Mouse (Mus musculus) retina, adult 2 months (tissue): ENCODE data around the gene Sit1.
A peak's percentile ranks its signal among the peaks of the same experiment; 100 is the strongest.

ENCODE experiments used
- DNase-seq: peaks from one replicate; pipeline ENCODE4 v3.0.0-alpha.2; 2012; ENCODE audit warnings: low read depth, low spot score

Sit1 gene

DNA sequence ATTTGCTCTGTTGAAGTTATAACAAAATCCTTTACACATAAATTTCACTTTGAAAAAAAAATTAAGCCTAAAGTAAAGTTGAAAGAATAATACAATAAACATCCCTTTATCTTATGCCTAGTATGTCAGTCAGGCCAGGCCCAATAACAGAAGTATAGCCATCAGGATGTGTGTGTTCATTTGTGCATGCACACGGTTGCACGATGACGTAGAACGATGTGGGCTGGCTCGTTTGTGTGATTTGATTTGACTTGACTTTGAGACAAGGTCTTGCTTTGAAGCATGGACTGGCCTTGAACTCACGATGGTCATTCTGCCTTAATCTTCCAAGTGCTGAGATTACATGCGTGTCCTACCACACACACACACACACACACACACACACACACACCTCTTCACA, 16.7 kb downstream of the Sit1 start:
- no peak for DNase-seq

DNA sequence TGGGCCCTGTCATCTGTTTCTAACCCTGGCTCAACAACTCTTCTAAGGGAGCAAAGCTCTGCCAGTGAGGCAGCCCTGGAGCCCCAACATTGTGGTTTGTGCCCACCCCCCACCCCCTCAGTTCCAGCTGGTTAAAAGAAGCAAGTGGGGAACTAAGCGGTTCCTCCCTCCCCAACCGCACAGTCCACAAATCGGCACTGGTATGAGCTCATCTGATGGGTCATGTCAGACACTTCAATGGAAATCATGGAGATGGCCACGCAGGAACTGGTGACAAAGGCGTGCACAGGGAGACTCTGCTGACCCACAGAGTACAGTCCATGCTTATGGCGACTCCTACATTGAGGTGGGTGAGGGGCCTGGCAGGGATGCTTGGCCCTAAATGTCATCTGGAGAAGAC, 17.6 kb downstream of the Sit1 start:
- DNase-seq = no peak

DNA sequence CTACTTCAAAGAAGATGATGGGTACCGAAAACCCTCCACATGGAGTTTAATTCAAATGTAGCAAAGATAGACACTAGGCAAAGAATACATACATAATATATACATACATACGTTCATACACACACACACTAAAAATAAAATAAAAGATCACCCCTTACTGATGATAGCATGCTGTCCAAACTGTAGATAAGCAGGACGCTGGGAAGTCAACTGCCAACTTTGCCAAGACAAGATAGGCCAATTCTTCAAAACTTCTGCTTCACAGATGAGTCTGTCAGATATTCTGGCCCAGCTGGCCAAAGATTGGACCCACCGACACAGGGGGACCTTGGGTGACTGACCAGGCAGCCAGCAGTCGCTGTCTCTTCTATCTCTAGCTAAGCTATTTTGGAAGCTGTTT, 20.4 kb downstream of the Sit1 start:
- DNase-seq = no peak

DNA sequence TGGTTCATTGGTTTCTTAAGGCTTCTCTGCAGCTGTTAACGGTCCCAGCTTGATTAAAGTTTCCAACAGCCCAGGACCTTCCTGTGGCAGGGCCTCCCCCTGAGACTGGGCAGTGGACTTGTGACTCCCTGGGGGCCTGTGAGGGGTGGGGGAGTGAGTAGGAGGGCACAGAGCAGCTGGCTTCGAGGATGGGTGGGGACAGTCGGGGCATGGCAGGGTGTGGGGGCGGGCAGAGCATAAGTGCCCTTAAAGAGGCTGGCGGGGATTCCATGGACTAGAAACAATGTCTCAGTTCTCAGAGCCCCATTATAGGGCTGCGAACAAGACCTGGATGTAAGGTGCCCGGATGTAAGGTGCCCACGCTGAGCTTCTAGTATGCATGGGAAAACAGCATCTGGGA, 26.4 kb downstream of the Sit1 start:
- DNase-seq = no peak

DNA sequence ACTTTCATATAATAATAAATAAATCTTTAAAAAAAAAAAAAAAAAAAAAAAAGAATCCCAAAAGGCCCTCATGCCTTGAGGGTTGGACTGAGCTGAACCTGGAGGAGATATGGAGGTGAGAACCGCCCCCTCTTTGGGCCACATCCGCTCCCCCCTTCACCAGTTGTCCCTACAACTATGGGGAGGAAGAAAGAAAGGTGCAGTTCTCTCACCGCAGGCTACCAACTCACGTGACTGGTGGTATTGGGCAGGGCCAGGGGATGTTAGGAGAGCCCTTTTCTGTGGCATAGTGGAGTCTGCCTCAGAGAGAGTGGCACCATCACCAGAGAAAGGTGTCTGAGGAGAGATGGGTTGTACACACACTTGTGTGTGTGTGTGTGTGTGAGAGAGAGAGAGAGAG, 27.1 kb downstream of the Sit1 start:
- DNase-seq = no peak

DNA sequence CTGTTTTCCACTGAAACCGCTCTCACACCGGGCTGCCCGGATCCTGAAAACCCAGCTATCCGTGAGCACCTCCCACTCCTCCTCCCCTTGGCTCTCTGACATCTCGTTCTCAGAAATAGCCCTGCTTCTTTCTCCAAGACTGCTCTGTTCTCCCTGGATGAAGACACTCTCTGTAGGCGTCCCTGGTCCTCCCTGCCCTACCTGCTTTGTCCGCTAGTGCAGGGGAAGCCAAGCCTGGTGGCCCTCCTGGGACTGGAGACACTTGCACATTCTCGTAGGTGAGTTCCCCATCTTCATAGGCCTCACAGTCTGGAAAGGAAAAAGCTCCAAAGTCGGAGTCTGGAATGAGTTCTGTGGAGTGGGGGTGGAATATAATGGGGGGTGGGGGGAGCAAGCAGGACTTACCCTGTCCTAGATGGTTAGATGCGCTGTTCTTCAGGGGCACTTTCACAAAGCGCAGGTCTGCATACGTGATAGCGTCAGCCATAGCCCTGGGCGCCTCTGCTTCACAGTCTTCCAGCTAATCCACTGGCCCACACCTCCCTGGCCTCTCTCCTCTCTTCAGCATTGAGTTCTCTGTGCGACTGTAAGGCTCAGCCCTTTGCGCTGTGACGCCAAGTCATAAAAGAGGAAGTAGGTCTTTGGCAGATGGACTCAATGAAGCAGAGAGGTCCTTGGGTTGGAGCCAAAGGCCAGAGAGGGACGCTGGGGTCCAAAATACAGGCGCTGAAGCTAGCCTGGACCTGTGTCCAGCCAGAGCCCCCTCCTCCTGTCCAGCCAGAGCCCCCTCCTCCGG, 29.3 kb downstream of the Sit1 start, which contains the start of gene Cd72:
Cd72 (minus strand) TSS at position 588 of the 796 bp plus-strand sequence.
- DNase-seq = no peak

DNA sequence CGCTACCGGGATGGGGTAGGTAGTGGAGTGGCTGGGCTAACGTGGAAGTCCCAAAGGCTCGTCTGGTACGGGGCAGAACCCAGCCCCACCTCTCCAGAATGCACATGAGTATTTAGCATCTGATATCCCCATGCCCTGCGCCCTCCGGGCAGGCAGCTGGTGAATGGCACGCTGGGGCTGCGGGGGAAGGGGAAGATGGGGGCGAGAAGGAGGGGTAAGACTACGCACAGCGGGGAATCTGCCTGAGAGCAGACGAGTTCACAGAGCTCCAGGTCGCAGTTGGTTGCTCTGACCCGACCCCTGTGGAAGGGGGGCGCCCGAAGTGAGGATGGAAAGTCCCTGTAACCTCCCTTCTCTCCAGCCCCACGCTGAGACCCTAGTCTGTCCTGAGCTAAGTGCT, 30.1 kb downstream of the Sit1 start:
- no peak for DNase-seq

DNA sequence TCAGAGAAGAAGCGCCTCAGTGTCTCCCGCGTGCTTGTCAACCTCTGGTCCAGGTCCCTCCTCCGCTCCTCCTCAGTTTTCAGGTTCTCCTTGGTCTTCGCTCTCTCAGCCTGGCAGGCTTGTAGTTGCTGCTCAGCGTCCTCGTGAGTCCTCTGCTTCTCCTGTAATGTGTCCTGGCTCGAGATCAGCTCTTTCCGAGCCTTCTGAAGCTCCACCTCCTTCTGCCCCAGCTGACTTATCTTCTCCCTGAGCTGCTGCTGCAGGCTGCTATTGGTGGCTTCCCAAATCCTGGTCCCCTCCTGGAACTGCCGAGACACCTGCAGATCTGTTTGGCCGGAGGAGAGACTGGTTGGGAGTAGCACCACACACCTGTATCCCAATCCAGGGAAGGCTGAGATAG, 31.2 kb downstream of the Sit1 start:
- DNase-seq = no peak

DNA sequence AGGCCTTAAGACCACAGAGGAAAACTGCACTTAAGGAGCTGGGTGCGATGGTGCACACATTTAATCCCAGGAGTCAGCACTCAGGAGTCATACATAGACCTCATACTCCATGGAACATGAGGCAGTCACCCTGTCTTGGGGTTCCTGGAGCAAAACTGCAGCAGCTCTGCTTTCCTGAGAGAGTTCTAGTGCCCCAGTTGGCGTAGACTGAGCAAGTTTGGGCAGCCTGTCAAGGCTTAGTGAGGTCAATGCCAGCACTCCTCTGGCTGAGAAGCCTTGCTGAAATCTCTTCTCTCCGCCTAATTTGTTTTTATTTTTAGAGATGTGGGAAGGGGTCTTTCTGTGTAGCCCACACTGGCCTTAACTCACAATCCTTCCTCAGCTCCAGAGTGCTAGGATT, 35.0 kb downstream of the Sit1 start:
- no peak for DNase-seq

DNA sequence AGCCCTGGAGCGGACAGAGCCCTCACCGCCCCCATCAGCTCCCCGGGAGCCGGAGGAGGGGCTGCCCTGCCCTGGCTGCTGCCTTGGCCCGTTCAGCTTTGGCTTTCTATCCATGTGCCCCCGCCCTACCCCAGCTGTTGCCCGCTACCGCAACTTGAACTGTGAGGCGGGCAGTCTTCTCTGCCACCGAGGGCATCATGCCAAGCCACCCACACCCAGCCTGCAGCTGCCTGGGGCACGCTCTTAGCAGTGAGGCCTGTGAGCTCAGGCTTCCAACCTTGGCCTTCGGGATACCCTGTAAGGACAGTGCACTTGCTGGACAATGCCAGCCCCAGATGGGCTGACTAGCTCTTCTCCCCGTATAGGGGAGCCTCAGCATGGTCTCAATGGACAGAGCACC, 36.3 kb downstream of the Sit1 start:
- no peak for DNase-seq

DNA sequence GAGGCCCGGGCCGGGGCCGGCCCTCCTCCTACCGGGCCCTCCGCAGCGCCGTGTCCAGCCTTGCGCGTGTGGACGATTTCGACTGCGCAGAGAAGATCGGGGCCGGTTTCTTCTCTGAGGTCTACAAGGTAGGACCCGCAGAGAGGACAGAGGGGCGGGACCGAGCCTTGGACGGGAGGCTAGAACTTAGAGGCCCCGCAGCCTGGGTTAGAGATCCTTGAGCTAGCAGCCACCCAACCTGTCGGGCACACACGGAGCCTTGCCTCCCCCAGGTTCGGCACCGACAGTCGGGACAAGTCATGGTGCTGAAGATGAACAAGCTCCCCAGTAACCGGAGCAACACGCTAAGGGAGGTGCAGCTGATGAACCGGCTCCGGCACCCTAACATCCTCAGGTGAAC, 40.0 kb downstream of the Sit1 start:
- no peak for DNase-seq

DNA sequence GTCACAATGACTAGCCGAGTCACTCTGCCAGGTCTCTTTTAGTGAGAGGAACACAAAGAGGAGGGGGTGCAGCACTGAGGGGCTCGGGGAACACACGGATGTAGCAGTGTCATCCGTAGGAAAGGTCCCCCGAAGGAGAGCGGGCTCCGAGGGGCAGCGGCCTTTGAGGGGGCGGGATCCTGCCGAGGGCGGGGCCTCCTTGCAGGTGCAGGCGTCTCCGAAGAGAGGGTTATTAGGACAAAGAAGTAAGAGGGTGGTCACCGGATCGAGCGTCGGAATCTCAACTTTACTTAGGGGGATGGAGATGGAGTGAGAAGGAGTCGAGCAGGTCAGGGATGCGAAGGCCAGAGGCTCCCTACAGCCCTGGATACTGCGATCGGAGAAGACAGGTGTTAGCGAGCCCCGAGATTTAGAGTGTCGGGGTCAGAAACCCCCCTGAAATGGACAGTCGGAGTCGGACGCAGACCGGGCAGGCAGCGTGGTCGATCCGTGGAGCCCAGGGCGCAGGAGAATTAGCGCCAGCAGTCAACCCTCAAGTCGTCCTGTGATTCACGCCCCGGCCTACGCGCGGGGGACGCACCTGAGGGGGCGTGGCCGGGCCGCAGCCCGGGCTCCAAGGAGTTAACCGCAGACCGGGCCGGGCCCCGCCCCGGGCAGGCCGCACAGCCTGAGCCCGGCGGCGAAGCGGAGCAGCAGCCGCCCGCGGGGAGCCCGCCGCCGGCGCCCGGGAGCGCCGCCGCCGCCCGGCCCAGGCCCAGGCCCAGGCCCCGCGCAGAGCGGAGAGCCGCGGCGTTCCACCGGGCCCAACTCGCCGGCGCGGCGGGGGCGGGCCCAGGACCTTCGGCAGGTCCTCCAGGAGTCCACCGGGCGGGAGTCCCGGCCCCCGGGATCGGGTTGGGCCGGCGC, 40.8 kb downstream of the Sit1 start:
- peak; percentile 59 for DNase-seq

DNA sequence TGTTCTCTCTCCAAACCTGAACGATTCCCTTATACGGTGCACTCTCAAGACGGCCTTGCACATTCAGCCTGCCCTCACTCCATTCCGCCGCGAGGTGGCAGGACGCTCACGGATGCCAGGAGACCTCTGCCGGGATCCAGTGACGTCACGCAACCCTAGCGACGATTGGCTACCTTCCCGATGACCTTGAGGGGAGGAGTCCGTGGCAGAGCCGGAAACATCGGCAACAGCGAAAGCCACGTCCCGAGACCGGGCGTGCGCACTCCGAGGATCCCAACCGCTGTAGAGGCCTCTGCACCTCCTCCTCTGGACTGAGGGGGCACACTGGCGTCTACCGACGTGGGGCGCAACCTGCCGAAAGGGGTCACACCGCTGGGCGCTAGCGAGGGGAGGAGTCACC, 41.5 kb downstream of the Sit1 start:
- DNase-seq = peak; percentile 99

DNA sequence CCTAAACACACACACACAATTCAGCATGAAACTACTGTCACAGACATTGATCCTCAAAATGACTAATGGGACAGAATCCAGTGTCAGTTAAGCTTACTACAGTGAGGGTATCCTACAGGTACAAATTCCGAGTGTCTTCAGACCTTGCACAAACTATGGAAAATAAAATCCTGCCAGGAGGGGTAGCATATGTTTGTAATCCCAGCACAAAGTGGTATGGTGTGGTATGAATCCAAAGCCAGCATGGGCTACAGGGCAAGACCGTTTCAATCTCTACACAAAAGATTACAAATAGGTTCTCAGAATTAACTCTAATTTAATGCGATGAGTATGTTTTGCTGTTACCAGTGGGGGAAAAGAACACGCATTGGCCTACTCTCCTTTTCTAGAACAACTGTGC, 41.9 kb downstream of the Sit1 start, which contains the start of gene Tesk1:
Tesk1 (plus strand) TSS at position 301 of the 400 bp plus-strand sequence.
- DNase-seq = no peak

DNA sequence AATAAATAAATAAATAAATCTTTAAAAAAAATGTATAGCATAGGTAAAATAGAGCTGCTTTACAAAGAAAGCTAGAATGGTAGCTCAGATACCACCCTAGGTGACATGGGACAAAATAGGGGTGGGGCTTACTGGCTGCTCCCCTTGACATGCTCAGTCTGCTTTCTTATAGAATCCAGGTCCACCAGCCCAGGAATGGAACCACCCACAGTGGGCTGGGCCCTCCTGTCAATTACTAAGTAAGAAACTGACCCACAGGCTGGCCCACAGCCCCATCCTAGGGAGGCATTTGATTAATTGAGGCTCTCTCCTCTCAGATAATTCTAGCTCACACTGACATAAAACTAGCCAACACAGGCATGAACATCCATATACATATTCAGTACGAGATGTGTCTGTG, 50.7 kb downstream of the Sit1 start:
- no peak for DNase-seq
